Mouse (Mus musculus) gastrocnemius, postnatal 10 days (tissue): ENCODE data around the gene Hp1bp3. TPM values are rescaled to one million over a fixed set of nuclear protein-coding genes. Genes with fewer than 3 reads are reported as not detected.

ENCODE experiments used
- total RNA-seq, 2 experiments: library from RNA; stranded (reverse); gene quantifications; 2 replicates each; pipeline ENCODE4 v1.2.3; 2021

Hp1bp3 gene
- total RNA-seq, 2 experiments from 2014 or later: 65.5 to 73.8 TPM

Other genes starting within 250 kb of the Hp1bp3 start
- 100 to 1,000 TPM; 100 to 108 TPM for gene Eif4g3, start 223.3 kb upstream of the Hp1bp3 start, total RNA-seq
- gene Sh2d5, start 34.1 kb downstream of the Hp1bp3 start, total RNA-seq: under 1 TPM; 0.09 to 0.11 TPM
- under 1 TPM in 1 of 2 experiments, not detected in 1; 0.14 TPM for gene Kif17, start 34.1 kb downstream of the Hp1bp3 start, total RNA-seq
- gene Ddost, start 88.4 kb downstream of the Hp1bp3 start, total RNA-seq: 10 to 100 TPM; 74.4 to 82.9 TPM
- 100 to 1,000 TPM; 228 to 240 TPM for gene Pink1, start 110.0 kb downstream of the Hp1bp3 start, total RNA-seq
- gene Cda, start 151.7 kb downstream of the Hp1bp3 start, total RNA-seq: 1 to 10 TPM; 2.5 to 2.8 TPM
- gene Fam43b, start 180.2 kb downstream of the Hp1bp3 start, total RNA-seq: under 1 TPM in 1 of 2 experiments, not detected in 1; 0.11 TPM
- 10 to 100 TPM; 32.3 to 35.7 TPM for gene Mul1, start 218.4 kb downstream of the Hp1bp3 start, total RNA-seq
- 1 to 10 TPM; 5.9 to 7.2 TPM for gene Camk2n1, start 238.0 kb downstream of the Hp1bp3 start, total RNA-seq